Mouse (Mus musculus): ENCODE data around the gene Camk1.

DNA sequence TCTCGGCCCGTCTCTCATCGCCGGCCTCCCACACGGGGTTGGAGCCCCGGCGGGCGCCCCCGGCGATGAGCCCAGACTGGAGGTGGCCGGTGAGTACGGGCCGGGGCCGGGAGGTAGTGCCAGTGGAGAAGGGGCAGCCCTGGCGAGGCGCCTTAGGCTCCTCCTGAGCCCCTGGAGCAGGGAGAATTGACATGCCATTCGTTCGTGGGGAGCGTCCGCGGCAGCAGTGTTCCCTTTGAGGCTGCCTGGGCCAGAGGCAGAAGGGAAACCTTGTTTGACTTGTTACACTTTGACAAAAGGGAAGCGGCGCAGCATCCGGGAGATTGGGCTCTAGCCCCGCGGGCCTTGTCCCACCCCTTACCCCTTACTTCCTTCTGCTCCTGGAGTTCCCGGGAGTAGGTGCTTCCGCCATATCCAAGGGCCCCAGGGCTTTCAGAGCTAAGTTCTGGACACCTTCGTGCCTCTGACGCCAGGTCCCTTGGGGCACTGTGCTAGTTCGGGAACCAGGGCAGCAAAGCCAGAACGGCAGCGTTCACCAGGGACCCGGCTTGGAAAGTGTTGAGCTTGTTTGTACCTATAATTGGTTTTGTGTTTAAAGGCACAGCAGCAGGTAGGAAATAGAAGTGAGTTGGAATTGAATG, 36.2 kb downstream of the Camk1 start:
- no peak for TF ChIP-seq CTCF (IDR thresholded peaks at IDR 0.05; ENCODE audit: borderline replicate concordance, control insufficient read depth, extremely low read depth, insufficient read depth, low read length, poor library complexity)
- no peak for TF ChIP-seq POLR2A (IDR thresholded peaks at IDR 0.05; ENCODE audit: control insufficient read depth, extremely low read depth, insufficient read depth, low read length, poor library complexity)

Measured in thymus, adult 2 months (tissue).